Comparison of ENCODE assay signal across 8 mouse cellular contexts in genomic region chr8:33991165-33991916, GRCm38 (mm10).
DNase-seq lines count a peak whose midpoint lies in the region; ATAC-seq and TF ChIP-seq lines count a peak whose summit lies in the region.

No protein-coding gene starts in this region.

- no peak for TF ChIP-seq EP300 in lung, postnatal 0 days (IDR thresholded peaks at IDR 0.05)
- TF ChIP-seq EP300 in stomach, postnatal 0 days (optimal IDR thresholded peaks at IDR 0.05) = no peak

- H3K27ac ChIP-seq in lung, postnatal 0 days (ENCODE audit: low read length) = peak overlapping the region; percentile 80
- no peak overlapping the region for H3K27ac ChIP-seq in forebrain, postnatal 0 days (ENCODE audit: low read depth, low read length)
- peak overlapping the region; percentile 61 for H3K27ac ChIP-seq in liver, embryonic 12.5 days
- no peak overlapping the region for H3K27ac ChIP-seq in stomach, postnatal 0 days (replicated peaks)

- no peak for DNase-seq in lung, postnatal 0 days (ENCODE audit: low spot score)
- no peak for DNase-seq in lung, adult 18-20 months
- peak; percentile 39 for DNase-seq in forebrain, postnatal 0 days
- peak; percentile 48 for DNase-seq in stomach, postnatal 0 days (ENCODE audit: low spot score)
- no peak for DNase-seq in gastrocnemius, postnatal 14 days
- DNase-seq in urinary bladder, postnatal 14 days (ENCODE audit: low spot score) = no peak
- no peak for DNase-seq in left cerebral cortex, postnatal 4 days

- H3K4me3 ChIP-seq in lung, postnatal 0 days (ENCODE audit: low read depth, low read length) = no peak overlapping the region
- no peak overlapping the region for H3K4me3 ChIP-seq in forebrain, postnatal 0 days (ENCODE audit: low read depth, low read length)
- no peak overlapping the region for H3K4me3 ChIP-seq in liver, embryonic 12.5 days
- H3K4me3 ChIP-seq in stomach, postnatal 0 days (ENCODE audit: low read depth, low read length) = no peak overlapping the region

- peak overlapping the region; percentile 28; the same call in 1 of the 2 replicates for H3K4me2 ChIP-seq in lung, postnatal 0 days (replicated peaks; ENCODE audit: low read depth, low read length)
- H3K4me2 ChIP-seq in forebrain, postnatal 0 days (ENCODE audit: low read depth) = peak overlapping the region; percentile 32
- H3K4me2 ChIP-seq in liver, embryonic 12.5 days = peak overlapping the region; percentile 42
- H3K4me2 ChIP-seq in stomach, postnatal 0 days (replicated peaks; ENCODE audit: low read depth) = no peak overlapping the region

- H3K27me3 ChIP-seq in lung, postnatal 0 days (replicated peaks; ENCODE audit: insufficient read depth, low read length) = no peaks in the 10 kb centered on the region
- H3K27me3 ChIP-seq in forebrain, postnatal 0 days (ENCODE audit: insufficient read depth, low read length) = no peaks in the 10 kb centered on the region
- peaks cover 7% of the 10 kb centered on the region for H3K27me3 ChIP-seq in liver, embryonic 12.5 days (replicated peaks)
- no peaks in the 10 kb centered on the region for H3K27me3 ChIP-seq in stomach, postnatal 0 days (ENCODE audit: control insufficient read depth, insufficient read depth, low read length)

- intact Hi-C loops in gastrocnemius, postnatal 14 days (cut with DNase I; ENCODE audit: low total_unique reads) = no loop called here
- intact Hi-C loops in left cerebral cortex, postnatal 4 days (cut with DNase I) = no loop called here

- H3K9me3 ChIP-seq in lung, postnatal 0 days (ENCODE audit: low read length) = no peaks in the 10 kb centered on the region
- no peaks in the 10 kb centered on the region for H3K9me3 ChIP-seq in forebrain, postnatal 0 days (ENCODE audit: low read length)
- H3K9me3 ChIP-seq in liver, embryonic 12.5 days (replicated peaks) = no peaks in the 10 kb centered on the region
- H3K9me3 ChIP-seq in stomach, postnatal 0 days (ENCODE audit: control insufficient read depth, low read length) = no peaks in the 10 kb centered on the region

- 40% methylated on average over 17 of the region's 17 CpGs for WGBS in lung, postnatal 0 days
- 27% methylated on average over 17 of the region's 17 CpGs for WGBS in forebrain, postnatal 0 days
- 25% methylated on average over 17 of the region's 17 CpGs for WGBS in liver, embryonic 12.5 days (ENCODE audit: insufficient replicate concordance)
- 45% methylated on average over 17 of the region's 17 CpGs for WGBS in stomach, postnatal 0 days

- TF ChIP-seq CTCF in lung, postnatal 0 days (IDR thresholded peaks at IDR 0.05) = no peak
- TF ChIP-seq CTCF in forebrain, postnatal 0 days (IDR thresholded peaks at IDR 0.05; ENCODE audit: low read depth) = no peak
- TF ChIP-seq CTCF in stomach, postnatal 0 days (IDR thresholded peaks at IDR 0.05; ENCODE audit: low read depth) = no peak

- ATAC-seq in lung, postnatal 0 days = no peak
- ATAC-seq in forebrain, postnatal 0 days = peak; percentile 69
- ATAC-seq in liver, embryonic 12.5 days = no peak
- ATAC-seq in stomach, postnatal 0 days (ENCODE audit: low FRiP score, low TSS enrichment) = no peak

- no peaks in the 10 kb centered on the region for H3K36me3 ChIP-seq in lung, postnatal 0 days (ENCODE audit: insufficient read depth, low read length)
- no peaks in the 10 kb centered on the region for H3K36me3 ChIP-seq in forebrain, postnatal 0 days (ENCODE audit: insufficient read depth)
- H3K36me3 ChIP-seq in liver, embryonic 12.5 days = no peaks in the 10 kb centered on the region
- no peaks in the 10 kb centered on the region for H3K36me3 ChIP-seq in stomach, postnatal 0 days (ENCODE audit: control insufficient read depth, insufficient read depth, low read length)

- no peak overlapping the region for H3K9ac ChIP-seq in lung, postnatal 0 days (replicated peaks; ENCODE audit: low read depth)
- no peak overlapping the region for H3K9ac ChIP-seq in forebrain, postnatal 0 days
- H3K9ac ChIP-seq in liver, embryonic 12.5 days = no peak overlapping the region; the same call in 1 of the 2 replicates
- no peak overlapping the region for H3K9ac ChIP-seq in stomach, postnatal 0 days (ENCODE audit: low read length)

- peaks cover 10% of the 10 kb centered on the region for H3K4me1 ChIP-seq in lung, postnatal 0 days (ENCODE audit: insufficient read depth, low read depth, low read length)
- H3K4me1 ChIP-seq in forebrain, postnatal 0 days (ENCODE audit: insufficient read depth) = no peaks in the 10 kb centered on the region
- peaks cover 29% of the 10 kb centered on the region for H3K4me1 ChIP-seq in liver, embryonic 12.5 days
- H3K4me1 ChIP-seq in stomach, postnatal 0 days (replicated peaks; ENCODE audit: control insufficient read depth, insufficient read depth) = no peaks in the 10 kb centered on the region

Comparison
In these comparisons a context has a peak if more than half of its experiments do, and no peak if none do; other contexts are left out.
1. DNase-seq: peak in forebrain, postnatal 0 days (single experiment) and stomach, postnatal 0 days (single experiment); none in lung, postnatal 0 days (single experiment), lung, adult 18-20 months (0 of 2), gastrocnemius, postnatal 14 days (single experiment), urinary bladder, postnatal 14 days (single experiment) and left cerebral cortex, postnatal 4 days (single experiment).
2. H3K27ac ChIP-seq: peak in lung, postnatal 0 days (single experiment) and liver, embryonic 12.5 days (single experiment); none in forebrain, postnatal 0 days (single experiment) and stomach, postnatal 0 days (single experiment).